Mouse (Mus musculus) C2C12 (cell line): ENCODE data around the gene Ica1. TPM values are rescaled to one million over a fixed set of nuclear protein-coding genes. Genes with fewer than 3 reads are reported as not detected.

Experiments used
- H3K27me3 ChIP-seq: one replicate; pipeline ENCODE4 v1.6.1; 2011; ENCODE audit not compliant: control insufficient read depth, insufficient read depth, insufficient read length
- H3K36me3 ChIP-seq: one replicate; pipeline ENCODE4 v1.6.1; 2011; ENCODE audit not compliant: control insufficient read depth, insufficient read depth
- H3K4me3 ChIP-seq: one replicate; pipeline ENCODE4 v1.5.1; 2011; ENCODE audit warnings: mild to moderate bottlenecking, control low read depth; ENCODE audit not compliant: poor library complexity, insufficient read depth, severe bottlenecking
- H3K79me2 ChIP-seq: one replicate; pipeline ENCODE4 v1.6.1; 2011; ENCODE audit not compliant: control insufficient read depth, insufficient read depth
- H3K79me3 ChIP-seq: one replicate; pipeline ENCODE4 v1.6.1; 2011; ENCODE audit warnings: low read depth, control low read depth
- H3ac ChIP-seq: one replicate; pipeline ENCODE3; 2011; ENCODE audit warnings: low read depth; ENCODE audit not compliant: control insufficient read depth, insufficient read length
- CEBPB ChIP-seq: IDR thresholded peaks from one replicate; pipeline ENCODE4 v1.6.1; 2011; ENCODE audit warnings: low read depth, mild to moderate bottlenecking, control low read depth, moderate library complexity
- CTCF ChIP-seq: IDR thresholded peaks from one replicate; pipeline ENCODE4 v1.5.1; 2011; ENCODE audit not compliant: control insufficient read depth, insufficient read depth, insufficient read length
- FOSL1 ChIP-seq: IDR thresholded peaks from one replicate; pipeline ENCODE4 v1.8.0; 2011; ENCODE audit warnings: mild to moderate bottlenecking, low read length; ENCODE audit not compliant: poor library complexity, insufficient read depth, severe bottlenecking
- MAX ChIP-seq: IDR thresholded peaks from one replicate; pipeline ENCODE4 v1.6.1; 2011; ENCODE audit warnings: mild to moderate bottlenecking, control low read depth
- MYOD1 ChIP-seq: IDR thresholded peaks from one replicate; pipeline ENCODE4 v1.6.1; 2011; ENCODE audit warnings: low read depth; ENCODE audit not compliant: control insufficient read depth, insufficient read length
- MYOG ChIP-seq: IDR thresholded peaks from one replicate; pipeline ENCODE4 v1.6.1; 2011; ENCODE audit not compliant: control insufficient read depth, insufficient read length; ENCODE audit errors: extremely low read depth
- USF1 ChIP-seq: IDR thresholded peaks from one replicate; pipeline ENCODE4 v1.6.1; 2011; ENCODE audit warnings: low read depth, mild to moderate bottlenecking, control low read depth, moderate library complexity
- polyA plus RNA-seq: library from polyadenylated mRNA; unstranded; fragments of >200 nt; fragmentation: generic; extraction: Trizol; gene quantifications from one replicate; pipeline ENCODE4 v1.2.1, GENCODE M21; 2012; ENCODE audit warnings: missing spikeins

Ica1 gene
- polyA plus RNA-seq, 1 experiment: 10.5 TPM

GRCm38 (mm10) chr6:8631986-8632632 is 146.2 kb downstream of the Ica1 start:
- Histone ChIP-seq H3K4me3 (no peak overlapping the region), H3K36me3 (no peaks in the 10 kb centered on the region), H3K27me3 (no peaks in the 10 kb centered on the region), H3K79me3 (no peaks in the 10 kb centered on the region), H3ac (no peak overlapping the region), H3K79me2 (no peaks in the 10 kb centered on the region)
- TF ChIP-seq MYOD1 (no peak), CTCF (no peak), MYOG (no peak), MAX (no peak), CEBPB (no peak), USF1 (no peak), FOSL1 (no peak)

GRCm38 (mm10) chr6:8631362-8631761 is 146.9 kb downstream of the Ica1 start:
- H3K4me3 ChIP-seq: no peak overlapping the region
- TF ChIP-seq CTCF (no peak), CEBPB (no peak), MYOD1 (no peak), FOSL1 (no peak), MYOG (no peak), USF1 (no peak), MAX (no peak)
- H3K79me3 ChIP-seq: no peaks in the 10 kb centered on the region
- H3K79me2 ChIP-seq: no peaks in the 10 kb centered on the region
- no peaks in the 10 kb centered on the region for H3K36me3 ChIP-seq
- no peak overlapping the region for H3ac ChIP-seq
- H3K27me3 ChIP-seq: no peaks in the 10 kb centered on the region

- TF ChIP-seq CTCF (no peak), MYOD1 (no peak), FOSL1 (no peak), MYOG (no peak), MAX (no peak), CEBPB (no peak), USF1 (no peak)
- Histone ChIP-seq H3K27me3 (no peaks in the 10 kb centered on the region), H3K36me3 (no peaks in the 10 kb centered on the region), H3ac (no peak overlapping the region), H3K4me3 (no peak overlapping the region), H3K79me2 (no peaks in the 10 kb centered on the region), H3K79me3 (no peaks in the 10 kb centered on the region)
Measured at GRCm38 (mm10) chr6:8630531-8630930, 147.8 kb downstream of the Ica1 start.

- Histone ChIP-seq H3K79me2 (no peaks in the 10 kb centered on the region), H3K27me3 (no peaks in the 10 kb centered on the region), H3K4me3 (no peak overlapping the region), H3ac (no peak overlapping the region), H3K79me3 (no peaks in the 10 kb centered on the region), H3K36me3 (no peaks in the 10 kb centered on the region)
- no peak for TF ChIP-seq CTCF
- TF ChIP-seq MYOG: no peak
- TF ChIP-seq USF1: no peak
Measured at GRCm38 (mm10) chr6:8628715-8629267, 149.5 kb downstream of the Ica1 start.

- no peaks in the 10 kb centered on the region for H3K79me3 ChIP-seq
- H3K27me3 ChIP-seq: no peaks in the 10 kb centered on the region
- no peaks in the 10 kb centered on the region for H3K79me2 ChIP-seq
- H3K36me3 ChIP-seq: no peaks in the 10 kb centered on the region
- TF ChIP-seq MAX (no peak), MYOD1 (no peak), CTCF (no peak), MYOG (no peak), FOSL1 (no peak), USF1 (no peak), CEBPB (no peak)
- no peak overlapping the region for H3K4me3 ChIP-seq
- H3ac ChIP-seq: no peak overlapping the region
Measured at GRCm38 (mm10) chr6:8628226-8628625, 150.1 kb downstream of the Ica1 start.

GRCm38 (mm10) chr6:8623045-8623444 is 155.2 kb downstream of the Ica1 start:
- no peaks in the 10 kb centered on the region for H3K79me3 ChIP-seq
- H3K27me3 ChIP-seq: no peaks in the 10 kb centered on the region
- no peak overlapping the region for H3ac ChIP-seq
- TF ChIP-seq FOSL1 (peak; percentile 37), MYOD1 (peak; percentile 97), MAX (no peak)
- H3K79me2 ChIP-seq: no peaks in the 10 kb centered on the region
- no peaks in the 10 kb centered on the region for H3K36me3 ChIP-seq
- no peak overlapping the region for H3K4me3 ChIP-seq
